Mouse (Mus musculus) embryo, embryonic 9.5 days (tissue): Measurements from ENCODE around the gene Sgo1.
"Not testable (repeated sequence)": the region's sequence is repeated elsewhere in the genome, so short reads cannot be mapped to it uniquely, and the experiment has no call there.

Source experiments
- DNase-seq: peaks from one replicate; pipeline ENCODE4 v3.0.0-alpha.2; 2017; ENCODE audit errors: extremely low spot score

Sgo1 gene

DNA sequence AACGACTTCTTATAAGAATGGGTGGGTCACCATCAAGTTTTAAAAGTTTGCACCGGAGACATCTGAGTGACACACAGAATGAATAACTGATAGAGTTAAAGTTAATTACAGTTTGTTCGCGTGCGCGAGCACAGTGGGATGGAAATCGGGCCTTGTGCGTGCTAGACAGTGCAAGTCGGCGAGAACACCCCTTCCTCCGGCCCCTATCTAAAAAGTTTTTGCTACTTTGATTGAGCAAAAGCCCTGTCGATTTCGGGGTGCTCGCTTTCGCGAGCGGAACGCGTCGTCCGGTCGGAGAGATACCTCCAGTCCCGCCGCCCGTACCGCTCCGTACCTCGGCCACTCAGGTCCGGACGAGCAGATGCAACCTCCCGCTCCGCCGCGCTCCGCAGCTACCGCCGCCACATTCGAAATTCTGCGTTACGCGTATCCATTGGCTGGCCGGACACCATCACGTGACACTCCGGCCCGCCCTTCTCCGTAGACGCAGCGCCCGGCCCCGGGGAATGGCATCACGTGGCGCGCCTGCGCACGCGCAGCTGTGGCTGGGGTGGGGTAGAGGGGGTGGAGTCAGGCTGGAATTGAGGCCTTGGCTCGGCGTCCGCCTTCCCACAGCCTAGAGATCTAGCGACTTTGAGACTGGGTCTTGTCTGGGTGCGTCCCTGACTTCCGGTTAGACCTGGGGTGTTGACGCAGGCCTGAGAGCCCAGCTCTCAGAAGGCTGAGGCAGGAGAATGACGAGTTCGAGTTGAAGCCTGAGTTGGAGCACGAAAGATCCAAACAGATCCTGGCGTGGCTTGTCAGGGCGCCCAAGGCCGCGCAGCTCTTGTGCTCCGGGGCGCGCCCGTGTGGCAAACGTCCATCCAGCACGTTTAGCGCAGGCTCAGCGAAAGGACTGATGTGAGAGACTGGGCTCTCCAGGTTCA lies at the start of gene Sgo1:
Gene Sgo1 (minus strand): TSS at position 457 of the 926 bp plus-strand sequence.
- peak; percentile 100 for DNase-seq

DNA sequence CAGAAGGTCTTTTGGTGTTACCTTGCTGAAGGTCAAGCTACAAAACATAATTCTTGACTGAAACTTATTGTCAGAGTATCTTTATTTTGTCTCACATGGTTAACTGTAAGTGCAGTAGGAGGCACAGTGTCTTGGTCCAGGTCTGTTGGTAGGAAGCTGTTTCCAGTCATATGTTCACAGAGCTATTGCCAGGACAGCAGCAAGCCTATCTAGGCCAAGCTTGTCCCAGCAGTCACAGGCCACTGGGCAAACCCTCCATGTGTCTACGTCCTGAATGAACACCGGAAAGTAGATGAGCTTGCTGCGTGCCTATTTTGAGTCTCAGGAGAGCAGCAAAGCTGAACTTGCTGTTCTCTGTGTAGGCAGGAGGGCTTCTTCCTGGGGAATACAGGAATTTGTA lies 29.8 kb upstream of the Sgo1 start:
- not testable (repeated sequence) for DNase-seq

DNA sequence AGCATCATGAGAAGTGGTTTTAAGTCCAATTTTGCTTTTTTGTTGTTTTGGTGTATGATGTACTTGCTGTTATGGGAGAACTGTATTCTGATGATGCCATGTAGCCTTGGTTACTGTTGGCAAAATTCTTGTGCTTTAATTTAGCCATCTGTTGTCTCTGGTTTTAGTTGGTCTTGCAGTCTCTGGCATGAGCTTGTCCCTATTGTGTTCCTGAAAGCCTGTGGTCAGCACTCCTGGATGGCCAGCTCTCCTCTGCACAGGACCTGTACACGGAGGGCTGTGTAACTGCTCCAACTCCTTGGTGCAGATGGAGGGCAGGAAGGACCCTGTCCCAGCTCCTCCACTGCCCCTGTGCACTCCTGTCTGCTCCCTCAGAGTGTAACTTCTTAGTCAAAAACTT lies 29.3 kb upstream of the Sgo1 start:
- DNase-seq = no peak

DNA sequence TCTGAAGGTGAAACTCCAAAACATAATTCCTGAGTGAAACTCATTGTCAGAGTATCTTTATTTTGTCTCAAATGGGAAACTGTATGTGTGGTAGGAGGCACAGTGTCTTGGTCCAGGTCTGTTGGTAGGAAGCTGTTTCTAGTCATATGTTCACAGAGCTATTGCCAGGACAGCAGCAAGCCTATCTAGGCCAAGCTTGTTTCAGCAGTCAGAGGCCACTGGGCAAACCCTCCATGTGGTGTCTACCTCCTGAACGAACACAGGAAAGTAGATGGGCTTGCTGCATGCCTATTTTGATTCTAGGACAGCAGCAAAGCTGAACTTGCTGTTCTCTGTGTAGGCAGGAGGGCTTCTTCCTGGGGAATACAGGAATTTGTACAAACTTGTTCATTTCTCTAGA lies 26.0 kb upstream of the Sgo1 start:
- DNase-seq = not testable (repeated sequence)

DNA sequence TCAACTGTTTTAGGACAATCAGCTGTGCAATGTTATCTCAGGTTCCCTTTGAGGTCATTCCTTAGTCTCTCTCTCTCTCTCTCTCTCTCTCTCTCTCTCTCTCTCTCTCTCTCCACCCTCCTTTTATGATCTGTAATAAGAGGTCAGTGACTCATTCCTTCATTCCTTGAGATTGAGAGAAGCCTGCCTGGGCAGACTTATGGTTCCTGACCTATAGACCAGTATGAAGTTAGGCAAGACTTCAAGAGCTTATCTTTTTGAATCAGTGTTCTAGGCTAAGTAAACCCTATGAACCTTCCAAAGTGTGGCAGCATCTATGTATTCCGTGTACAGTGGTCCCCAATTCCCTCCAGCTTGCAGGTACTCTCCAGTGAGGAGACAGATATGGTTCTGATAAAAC lies 25.3 kb upstream of the Sgo1 start:
- DNase-seq = no peak

DNA sequence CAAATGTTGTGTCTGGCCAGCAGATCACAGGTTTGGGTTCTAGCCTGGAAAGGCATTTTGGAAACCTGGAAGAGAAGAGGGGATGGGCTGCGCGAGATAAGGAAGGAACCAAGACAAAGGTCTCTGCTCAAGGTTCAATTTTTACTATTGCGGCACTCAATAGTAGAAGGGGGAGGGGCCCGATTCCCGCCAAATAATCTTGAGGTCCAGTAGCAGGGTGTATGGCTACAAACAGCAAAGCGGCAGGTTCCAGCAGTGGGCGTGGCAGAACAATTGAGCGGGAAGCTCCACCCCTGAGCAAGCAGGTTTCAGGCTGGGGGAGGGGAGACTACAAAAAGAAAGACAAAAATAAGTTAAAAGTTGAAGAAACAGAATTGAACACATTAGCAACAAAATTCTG lies 8.4 kb upstream of the Sgo1 start:
- not testable (repeated sequence) for DNase-seq

DNA sequence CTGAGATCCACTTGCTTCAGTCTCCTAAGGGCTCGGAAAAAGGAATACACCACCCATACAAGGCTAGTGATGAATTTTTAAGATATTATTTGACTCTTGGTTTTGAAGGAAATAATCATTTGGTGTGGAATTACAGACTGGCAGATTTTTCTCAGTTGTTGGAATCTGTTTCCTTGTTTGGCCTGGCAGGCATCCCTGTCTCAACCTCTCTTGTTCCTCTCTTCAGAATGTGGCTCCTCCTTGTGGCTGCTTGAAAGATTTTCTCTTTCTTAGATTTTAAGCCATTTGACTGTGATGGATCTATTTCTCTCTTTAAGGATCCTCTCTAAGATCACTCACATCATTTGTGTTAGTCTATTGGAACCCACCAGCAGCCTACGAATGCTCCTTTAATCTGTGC lies 4.9 kb upstream of the Sgo1 start:
- peak; percentile 16 for DNase-seq

DNA sequence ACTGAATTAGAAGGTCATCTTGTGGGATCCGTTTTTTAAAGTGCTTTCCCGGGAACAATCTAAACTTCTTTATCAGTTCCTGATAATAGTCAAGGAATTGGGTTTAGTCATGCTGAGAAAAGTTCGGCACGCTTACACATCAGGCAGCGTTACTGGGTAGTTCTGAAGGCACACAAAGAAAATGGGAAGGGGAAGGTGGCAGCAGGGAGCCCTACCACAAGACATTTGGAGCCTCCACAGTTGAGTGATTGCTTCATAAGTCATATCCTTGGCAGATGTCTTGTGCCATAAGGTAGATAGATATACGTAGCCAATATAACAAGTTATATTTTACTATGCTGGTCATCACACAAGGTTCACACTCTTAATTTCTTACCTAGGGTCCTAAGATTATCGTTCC lies 813 bp upstream of the Sgo1 start:
- no peak for DNase-seq

DNA sequence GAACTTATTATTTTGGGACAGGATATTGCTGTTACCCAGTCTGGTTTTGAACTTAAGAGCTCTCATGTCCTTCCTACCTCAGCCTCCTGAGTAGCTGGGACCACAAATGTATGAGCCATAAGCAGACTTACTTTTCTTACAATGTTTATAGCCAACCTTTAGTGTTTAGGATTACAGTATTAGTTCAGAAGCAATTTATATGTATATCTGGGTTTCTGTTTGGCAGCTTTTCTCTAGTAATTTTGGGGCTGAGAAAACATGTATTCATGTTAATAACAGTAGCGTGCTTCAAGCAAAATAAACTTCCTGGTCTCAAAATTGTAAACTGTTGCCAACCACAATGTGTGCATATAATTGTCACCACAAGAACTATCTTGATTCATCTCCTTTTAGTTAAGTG lies 812 bp downstream of the Sgo1 start:
- DNase-seq = peak; percentile 9

DNA sequence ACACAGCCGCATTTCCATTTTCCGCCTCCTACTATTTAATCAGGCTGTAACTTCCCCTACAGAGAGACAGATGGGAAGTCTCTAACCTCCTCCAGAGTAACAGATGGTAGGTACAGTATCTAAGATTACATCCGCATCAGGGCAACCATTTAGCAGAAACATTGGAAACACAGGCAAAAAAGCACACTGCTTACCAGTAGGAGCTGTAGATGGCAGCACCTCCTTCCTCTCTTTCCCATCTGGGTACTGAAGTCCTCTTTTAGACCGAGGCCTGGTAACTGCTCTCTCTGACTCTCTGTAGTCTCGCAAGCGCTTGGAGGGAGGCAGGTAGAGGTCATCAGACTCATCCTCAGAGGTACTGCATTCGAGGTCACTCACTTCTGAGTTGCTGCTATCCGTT lies 10.4 kb downstream of the Sgo1 start:
- no peak for DNase-seq

DNA sequence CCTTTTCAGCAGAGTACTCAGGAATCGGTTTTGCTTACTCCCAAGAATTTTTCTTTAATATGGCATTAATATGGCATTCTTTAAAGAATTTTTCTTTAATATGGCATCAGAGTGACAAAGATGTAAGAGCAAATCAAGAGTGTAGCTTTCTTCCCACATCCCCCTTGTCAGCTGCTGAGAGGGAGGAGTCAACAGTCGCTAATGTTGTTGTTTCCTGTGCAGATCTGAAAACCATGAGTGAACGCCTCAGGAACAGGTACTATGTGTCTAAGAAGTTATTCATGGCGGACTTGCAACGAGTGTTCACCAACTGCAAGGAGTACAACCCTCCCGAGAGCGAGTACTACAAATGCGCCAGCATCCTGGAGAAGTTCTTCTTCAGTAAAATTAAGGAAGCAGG lies 18.7 kb downstream of the Sgo1 start:
- no peak for DNase-seq

DNA sequence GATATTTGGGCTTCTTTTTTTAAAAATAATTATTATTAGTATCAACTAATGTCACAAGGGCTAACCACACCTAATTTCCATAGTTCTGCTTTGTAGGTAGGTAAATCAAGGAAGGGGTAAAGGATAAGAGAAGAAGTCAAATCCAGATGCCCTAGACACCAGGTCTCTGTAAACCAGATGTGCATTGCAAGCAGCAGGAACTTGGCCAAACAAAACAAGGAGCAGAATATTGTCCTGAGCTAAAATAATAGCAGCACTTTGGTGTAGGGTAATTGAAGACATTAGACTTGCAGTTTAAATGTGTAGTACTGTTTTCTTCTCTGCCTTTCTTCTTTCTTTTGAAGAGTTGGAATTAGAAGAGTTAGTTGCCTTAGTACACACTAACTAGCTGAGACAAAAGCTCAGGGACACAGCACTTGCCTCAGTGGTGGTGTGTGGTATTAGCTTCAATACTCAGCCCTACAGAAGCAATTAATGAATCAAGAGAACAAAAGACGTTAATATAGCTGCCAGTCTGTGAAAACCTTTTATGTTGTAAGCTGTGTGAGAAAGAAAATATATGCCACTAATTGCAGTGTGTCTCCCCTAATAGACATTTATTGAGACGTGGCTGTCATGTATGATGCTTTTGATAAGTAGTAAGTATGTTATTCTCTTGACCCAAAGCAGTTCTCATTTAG lies 24.3 kb downstream of the Sgo1 start:
- no peak for DNase-seq

DNA sequence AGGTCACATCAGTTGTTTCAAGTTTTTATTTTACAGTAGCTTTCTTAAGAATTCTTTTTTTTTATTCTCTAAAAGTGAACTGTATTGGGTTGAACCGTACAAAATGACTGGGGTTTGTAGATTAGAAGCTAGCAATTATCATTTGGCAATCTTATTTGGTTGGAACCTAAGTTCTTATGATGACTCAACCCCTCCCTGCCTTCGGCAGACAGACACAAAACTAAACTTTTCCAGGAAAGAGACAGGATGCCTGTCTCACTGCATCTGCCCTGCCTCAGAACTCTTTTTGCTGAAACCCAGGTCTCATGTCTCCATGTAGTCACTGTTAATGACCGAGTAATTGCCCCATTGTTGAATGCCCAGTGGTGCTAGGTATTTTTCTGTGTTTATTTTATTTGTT lies 24.9 kb downstream of the Sgo1 start:
- DNase-seq = no peak

DNA sequence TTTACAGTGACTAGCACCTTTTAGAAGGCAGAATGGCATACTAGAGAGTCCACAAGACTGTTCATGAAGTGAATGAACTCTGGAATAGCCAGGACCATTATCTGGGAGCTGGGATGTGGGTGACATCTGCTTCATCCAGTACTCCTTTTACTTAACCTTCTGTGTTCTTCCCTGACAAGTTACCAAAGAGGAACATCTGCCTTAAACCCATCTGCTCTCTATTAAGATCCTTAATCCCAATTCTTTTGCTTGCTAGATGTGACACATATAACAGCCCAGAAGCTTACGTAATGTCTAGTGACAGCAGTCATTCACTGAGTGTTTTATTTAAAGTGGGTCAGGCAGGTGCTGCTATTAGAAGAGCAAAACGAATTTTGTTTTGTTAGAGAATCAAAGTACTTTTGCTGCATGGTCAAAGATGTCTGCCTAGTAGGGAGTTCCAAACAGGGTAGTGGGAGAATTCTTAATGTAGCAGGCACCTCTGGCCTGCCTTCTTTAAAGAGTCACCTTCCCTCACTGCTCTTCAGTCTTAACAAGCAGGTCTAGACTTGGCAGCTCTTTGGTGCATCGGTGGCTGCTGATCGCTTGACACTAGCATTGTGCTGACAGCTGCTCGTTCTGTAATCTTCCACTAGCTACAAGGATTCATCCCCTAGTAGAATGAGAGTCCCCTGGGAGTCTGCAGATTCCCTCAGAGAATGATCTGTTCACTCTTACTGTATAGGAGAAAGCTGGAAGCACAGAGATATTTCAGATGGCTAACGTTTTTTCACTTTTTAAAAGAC lies 27.9 kb downstream of the Sgo1 start:
- no peak for DNase-seq

DNA sequence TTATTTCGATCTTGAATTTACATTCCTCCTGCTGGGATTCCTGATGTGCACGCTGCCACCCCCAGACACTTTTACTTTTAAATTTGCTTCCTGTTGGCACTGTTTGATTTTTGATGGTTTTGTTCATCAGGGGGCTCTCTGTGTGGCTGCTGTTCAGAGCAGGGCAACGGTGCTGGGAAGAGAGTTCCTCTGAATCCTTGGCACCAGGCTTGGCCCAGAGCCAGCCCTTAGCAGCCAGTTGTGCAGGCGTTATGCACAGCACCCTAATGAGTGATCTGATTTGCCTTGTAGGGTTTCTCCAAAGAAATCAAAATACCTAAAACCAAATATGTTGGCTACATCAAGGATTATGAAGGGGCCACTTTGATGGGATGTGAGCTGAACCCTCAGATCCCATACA lies 29.4 kb downstream of the Sgo1 start:
- no peak for DNase-seq

DNA sequence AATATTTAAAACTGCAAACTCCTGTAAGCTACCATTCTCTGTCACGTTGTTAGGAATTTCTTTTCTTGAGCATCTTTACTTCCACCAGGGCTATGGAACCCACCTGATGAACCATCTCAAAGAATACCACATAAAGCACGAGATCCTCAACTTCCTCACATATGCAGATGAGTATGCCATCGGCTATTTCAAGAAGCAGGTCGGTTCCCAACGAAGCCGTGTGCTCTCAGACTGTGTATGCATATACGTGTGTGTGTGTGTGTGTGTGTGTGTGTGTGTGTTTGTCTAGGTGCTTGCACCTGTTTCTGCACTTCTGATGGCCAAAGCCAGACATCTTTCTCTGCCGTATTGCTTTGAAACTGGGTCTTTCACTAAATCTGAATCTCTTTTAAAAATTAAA lies 29.9 kb downstream of the Sgo1 start:
- DNase-seq = no peak

DNA sequence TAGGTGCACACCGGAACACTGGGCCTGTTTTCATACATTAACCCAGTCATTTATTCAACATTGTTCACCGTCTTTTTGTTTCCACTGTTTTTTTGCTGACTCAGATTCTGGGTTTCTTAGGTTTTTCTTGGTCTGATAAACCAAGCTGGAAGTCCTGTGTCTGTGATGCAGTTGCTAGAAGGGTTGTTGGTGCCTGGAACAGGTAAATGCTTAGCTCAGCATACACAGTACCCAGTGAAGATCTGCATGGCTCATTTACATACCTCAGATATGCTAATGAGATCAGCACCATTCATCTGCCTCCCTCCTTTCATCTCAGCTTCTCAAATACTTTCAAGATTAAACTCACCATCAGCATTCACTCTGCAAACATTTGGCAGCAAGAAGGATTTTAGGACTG lies 30.5 kb downstream of the Sgo1 start:
- no peak for DNase-seq

DNA sequence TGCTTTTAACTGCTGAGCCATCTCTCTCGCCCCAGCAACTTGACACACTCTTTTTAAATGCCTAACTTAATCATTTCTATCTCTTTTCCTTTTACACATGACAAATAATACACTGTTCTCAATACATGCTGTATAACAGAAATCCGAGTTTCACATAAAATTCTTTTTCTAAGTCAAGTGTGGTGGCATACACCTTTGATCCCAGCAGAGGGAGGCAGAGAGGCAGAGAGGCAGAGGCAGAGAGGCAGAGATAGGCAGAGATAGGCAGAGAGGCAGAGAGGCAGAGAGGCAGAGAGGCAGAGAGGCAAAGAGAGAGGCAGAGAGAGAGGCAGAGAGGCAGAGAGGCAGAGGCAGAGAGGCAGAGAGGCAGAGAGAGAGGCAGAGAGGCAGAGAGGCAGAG lies 31.7 kb downstream of the Sgo1 start:
- not testable (repeated sequence) for DNase-seq

DNA sequence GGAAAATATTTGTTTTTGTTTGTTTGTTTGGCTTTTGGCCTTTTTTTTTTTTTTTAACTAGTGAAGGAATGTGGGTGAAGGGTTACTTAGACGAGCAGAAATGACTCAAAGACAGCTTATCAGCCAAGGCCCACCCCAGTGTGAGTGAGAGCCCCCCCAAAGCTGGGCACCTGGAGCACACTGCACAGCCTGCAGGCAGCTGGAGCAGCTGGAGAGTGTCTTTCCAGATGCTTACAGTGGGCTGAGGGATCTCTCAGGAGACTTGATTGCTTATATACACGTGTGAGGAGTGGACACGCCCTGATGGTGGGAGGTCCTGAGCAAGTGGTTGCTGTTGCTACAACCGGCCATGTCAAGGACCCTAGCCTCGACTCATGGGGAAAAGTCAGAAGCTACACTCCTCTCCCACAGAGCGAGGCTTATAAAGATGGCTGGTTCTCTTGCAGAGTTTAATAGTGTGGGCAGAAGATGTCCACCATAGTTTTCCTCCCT lies 32.7 kb downstream of the Sgo1 start:
- DNase-seq = no peak

DNA sequence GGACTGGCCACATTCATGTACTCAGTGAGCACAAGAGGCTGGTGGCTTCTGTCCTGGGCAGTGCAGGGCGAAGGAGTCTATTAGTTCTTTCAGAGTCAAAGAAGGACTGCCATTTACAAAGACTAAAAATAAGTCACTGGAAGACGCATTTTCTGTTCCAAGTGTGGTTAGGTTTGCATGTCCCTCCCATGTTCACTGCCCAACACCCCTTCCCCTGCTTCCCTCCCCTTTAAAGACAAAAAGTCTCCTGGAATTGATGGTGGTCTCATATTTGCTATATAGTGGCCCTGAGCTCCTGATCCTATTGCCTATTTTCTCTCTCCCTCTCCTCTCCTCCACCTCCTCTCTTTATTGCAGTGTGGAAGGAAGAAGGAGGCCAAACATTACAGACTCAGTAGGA lies 33.2 kb downstream of the Sgo1 start:
- DNase-seq = no peak

DNA sequence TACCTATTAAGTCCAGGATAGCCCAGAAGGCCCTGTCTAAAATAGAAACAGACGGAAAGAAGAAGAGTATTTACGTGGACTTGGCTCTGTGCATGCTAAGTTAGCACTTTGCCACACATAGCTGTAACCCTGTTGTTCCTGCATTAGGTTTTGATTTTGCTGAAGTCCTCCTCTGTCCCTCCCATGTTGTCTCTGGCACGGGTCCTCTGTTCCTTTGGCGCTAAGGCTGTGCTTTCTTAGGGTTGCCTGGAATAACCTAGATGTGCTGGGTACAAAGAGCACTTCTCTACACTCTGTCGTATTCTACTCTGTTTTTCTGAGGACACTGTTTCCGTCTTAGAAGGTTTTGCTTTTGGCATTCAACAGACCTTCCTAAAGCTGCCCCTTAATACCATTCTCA lies 34.1 kb downstream of the Sgo1 start:
- no peak for DNase-seq

DNA sequence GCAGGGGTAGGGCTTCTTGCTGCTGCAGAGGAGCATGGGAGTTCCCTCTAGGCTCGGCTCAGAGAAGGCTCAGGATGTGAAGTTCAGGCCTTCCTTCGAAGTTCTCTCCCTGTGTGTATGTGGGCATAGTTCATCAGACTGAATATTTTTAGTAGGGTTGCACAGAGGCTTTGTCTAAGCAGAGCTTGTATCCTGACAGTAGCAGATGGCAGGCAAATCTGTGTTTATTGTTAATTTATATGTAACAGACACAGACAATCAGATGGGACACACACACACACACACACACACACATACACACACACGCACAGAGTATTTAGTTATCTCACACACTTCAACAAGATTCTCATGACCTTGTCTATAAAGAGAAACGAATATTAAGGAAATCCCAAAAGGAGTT lies 34.5 kb downstream of the Sgo1 start:
- no peak for DNase-seq
